Mouse (Mus musculus) cerebellum, adult 9-11 months (tissue): ENCODE data around the gene Tcte1.

ENCODE experiments used
- DNase-seq: peaks from one replicate; pipeline ENCODE4 v3.0.0; 2022

The Tcte1 gene

DNA sequence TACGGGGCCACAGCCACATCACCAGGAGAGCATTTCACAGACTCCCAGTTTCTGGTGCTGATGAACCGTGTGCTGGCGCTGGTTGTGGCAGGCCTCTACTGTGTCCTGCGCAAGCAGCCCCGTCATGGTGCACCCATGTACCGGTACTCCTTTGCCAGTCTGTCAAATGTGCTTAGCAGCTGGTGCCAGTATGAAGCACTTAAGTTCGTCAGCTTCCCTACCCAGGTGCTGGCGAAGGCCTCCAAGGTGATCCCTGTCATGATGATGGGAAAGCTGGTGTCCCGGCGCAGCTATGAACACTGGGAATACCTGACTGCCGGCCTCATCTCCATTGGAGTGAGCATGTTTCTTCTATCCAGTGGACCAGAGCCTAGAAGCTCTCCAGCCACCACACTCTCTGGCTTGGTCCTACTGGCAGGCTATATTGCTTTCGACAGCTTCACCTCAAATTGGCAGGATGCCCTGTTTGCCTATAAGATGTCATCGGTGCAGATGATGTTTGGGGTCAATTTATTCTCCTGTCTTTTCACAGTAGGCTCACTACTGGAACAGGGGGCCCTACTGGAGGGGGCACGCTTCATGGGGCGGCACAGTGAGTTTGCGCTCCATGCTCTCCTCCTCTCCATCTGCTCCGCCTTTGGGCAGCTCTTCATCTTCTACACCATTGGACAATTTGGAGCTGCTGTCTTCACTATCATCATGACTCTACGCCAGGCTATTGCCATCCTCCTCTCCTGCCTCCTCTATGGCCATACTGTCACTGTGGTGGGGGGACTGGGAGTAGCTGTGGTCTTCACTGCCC, 43.3 kb downstream of the Tcte1 start:
- peak; percentile 52 for DNase-seq

GRCm38 (mm10) chr17:45567162-45567601, 43.9 kb downstream of the Tcte1 start:
- no peak for DNase-seq

DNA sequence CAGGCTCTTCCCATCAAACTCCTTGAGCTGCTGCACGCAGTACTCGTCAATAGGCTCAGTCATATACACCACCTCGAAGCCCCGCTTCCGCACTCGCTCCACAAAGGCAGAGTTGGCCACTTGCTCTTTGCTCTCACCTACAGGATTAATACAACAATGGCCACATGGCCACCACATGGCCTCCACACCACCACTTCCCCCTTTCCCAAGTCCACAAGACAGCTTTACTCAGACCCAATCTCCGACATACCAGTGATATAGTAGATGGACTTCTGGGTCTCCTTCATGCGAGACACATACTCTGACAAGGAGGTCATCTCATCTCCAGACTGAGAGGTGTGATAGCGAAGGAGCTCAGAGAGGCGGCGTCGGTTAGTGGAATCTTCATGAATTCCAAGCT, 45.8 kb downstream of the Tcte1 start:
- DNase-seq = no peak

DNA sequence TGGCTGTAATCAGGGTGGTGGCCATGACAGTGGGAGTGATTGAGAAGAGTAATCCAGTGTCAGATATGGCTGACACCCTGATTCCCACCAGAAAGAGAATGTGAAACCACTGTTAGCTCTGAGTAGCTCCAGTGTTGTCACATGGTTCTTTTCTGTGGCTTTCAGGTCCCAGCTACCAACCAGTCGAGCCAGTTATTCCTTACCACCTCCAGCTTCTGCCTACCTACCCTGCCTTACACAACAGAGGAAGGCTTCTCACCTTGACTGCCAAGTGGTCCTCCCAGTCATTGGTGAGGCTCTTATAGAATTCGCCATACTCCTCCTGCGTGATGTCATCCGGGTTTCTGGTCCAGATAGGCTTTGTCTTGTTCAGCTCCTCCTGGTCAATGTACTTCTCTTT, 46.8 kb downstream of the Tcte1 start:
- DNase-seq = no peak

DNA sequence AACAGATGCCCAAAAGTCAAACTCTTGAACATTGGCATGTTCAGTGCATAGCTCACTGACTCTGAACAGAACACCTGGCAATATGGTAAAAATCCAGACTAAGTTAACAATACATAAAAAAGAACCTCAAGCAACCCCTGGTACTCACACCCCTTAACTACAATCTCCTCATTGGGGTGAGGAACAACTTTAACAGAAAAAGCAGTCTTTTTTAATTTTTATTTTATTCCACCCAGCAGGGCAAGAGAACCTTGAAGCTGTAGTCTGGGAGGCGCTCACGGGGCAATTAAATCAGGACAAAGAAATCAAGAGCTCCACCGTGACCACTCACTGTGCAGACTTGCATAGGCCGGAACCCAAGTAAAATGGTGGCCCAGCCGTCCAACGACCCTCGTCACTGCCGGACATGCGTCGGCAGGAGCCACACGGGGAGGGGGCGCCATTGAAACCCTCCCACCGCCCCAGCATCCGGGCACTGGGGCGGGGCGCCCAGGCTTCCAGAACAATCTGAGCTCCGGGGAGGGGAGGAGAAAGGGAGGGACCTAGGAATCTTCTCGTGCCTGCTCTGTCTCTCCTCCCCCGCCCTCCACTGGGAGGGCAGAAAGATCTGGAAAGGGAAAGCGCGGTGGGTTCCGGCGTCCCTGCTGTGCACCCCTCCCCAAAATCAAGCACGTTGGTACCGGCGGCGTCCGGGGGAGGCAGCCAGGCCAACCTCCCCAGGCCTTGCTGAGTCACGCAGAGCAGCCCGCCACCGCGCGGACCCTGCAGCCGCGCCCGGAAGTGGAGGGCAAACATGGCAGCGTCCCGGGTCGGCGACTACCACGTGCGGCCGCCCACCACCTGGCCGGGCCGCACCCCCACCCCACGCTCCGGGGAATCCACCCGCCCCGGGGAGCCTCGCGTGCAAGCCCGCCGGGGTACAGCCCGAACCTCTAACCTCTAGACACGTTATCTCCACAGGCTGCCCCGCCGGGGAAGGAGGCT, 49.2 kb downstream of the Tcte1 start:
- DNase-seq = peak; percentile 85

DNA sequence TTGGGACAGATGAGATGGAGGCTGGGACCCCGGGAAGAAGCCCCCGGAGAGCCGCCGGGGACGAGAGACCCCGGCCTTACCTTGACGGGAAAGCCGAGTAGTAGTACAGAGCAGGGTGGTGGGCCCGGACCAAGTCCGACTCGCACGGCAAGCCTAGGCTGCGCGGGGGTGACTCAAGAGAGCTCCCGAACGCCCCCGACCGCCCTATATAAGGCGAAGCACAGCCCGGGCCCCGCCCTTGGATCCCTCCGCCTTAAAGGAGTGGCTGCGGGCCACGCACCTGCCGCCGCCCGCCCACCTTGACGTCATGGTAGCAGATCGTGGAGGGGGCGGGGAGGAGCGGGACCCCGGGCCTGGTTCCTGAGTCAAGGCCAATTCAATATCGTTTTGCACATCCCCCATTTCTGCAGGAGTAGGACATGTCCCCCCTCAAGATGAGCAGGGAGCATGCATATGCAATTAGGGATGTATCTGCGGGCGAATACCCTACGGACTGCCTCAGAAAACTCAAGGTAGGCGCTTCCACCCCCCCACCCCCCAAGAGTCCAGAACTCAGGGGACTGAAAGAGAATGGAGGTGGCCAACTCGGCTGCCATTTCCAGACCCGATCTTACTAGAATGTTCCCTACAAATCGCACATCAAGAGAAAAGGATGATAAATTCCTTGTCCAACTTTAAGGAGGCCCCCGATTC, 50.0 kb downstream of the Tcte1 start, which contains the start of gene Hsp90ab1:
Gene Hsp90ab1 (minus strand): TSS at position 185 of the 693 bp plus-strand sequence.
- DNase-seq = peak; percentile 98

DNA sequence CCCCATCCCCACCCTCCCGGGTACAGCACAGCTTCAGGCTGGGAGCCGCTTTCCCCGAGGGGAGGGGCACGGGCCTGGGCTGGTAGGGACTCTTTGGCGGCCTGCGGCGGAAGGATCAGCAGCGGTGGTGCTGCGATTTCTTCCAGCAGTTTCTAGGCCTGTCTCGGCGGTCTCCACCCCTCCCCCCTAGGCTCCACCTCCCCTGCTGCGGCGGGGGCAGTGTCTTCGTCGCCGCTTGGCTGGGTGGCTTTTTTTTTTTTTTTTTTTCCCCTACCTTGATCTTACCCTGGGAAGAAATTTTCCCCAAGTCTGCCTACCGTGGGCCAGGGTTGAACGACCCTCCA, 50.5 kb downstream of the Tcte1 start:
- peak; percentile 95 for DNase-seq

- DNase-seq = peak; percentile 93
These were observed 51.0 kb downstream of the Tcte1 start for GRCm38 (mm10) chr17:45574129-45574761.

DNA sequence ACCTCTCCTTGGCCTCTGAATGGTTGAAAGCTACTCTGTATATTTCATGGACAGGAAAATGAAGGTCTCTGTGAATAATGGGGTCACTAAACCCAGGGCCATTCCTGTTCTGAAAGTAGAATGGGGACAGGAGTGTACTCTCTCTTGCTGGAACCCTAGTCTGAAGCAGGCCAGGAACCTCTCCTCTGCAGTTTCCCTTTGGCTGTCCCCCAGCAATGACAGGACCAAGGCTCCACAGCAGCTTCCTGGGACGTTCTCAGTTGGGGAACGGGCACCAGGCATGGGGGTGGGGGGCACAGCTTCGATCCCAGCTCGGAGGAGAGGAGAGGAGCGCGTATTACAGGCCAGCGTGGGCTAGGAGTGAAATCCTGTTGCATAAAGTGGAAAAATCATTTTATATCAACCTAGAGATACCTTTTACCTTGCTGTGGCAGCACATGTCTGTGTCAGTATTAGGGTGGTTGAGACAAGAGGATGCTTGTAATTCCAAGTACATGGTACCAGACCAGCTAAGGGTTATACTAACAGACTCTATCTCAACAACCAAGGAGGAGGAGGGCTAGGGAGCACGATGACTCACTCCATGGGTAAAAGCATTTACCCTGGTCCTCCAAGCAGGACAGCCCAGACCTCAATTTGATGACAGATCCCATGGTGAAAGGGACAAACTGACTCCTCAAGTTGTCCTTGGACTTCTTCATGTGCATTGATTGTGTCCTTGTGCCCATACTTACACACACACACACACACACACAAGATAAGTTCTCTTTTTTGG, 52.1 kb downstream of the Tcte1 start:
- peak; percentile 63 for DNase-seq

DNA sequence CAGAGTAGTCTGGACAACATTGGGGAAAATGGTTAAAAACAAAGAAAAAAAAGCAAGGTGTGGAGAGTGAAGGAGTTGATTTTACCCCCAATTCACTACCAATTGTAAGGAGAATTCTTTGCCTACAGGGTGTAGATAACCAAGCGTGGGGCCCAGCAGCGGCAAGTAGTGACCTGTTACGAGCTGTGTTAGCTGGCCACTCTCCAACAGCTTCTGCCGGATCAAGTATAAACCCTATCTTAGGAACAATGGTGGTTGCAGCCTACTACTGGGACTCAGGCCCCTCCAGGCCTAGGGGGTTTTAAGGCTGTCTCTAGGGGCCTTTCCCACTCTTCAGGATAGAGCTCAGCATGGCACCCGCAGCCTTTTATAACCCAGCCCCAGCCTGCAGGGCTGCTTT, 55.0 kb downstream of the Tcte1 start:
- DNase-seq = no peak

GRCm38 (mm10) chr17:45578843-45579242, 55.6 kb downstream of the Tcte1 start:
- no peak for DNase-seq

GRCm38 (mm10) chr17:45579554-45579953, 56.3 kb downstream of the Tcte1 start:
- DNase-seq = no peak

DNA sequence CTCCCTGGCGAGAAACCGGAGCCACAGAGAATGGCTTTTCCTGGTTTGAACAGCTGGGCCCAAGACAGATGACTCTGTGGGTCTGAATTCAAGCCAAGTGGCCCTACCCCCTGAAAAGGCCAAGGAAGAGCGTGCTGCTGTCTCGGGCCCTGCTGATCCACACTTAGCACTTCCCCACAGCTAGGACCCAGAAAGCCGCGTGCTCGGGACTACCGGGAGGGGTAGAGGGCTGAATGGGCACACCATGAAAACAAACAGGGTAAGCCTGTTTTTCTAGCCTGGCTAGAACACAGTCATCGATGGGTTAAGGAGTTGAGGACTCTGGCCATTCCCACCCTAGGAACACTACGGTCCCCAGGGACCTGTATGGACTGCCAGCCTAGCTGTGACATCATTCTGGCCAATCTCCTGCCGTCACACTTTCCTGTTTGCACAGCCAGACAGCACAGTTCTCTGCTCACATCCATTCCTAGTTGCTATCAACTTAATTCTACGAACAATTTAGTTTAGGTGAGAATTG, 57.8 kb downstream of the Tcte1 start:
- DNase-seq = no peak

DNA sequence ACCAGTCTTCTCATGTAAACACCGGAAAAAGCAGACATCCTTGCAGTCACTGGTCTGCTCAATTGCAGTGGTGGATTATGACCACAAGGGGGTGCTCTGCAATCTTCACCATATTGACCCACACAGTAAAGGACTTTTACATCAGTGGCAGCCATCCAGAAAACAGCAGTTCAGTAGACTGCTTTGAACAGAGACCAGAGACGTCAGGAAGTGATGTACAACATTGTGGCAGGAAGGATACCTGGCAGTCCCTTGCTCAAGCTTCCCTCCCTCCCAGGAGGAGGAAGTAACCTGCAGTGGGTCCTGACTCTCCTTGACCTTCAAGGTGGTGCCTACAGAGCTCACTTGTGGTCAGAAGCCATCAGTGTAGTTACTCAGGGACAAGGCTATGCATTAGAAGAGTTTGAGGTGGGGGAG, 58.3 kb downstream of the Tcte1 start:
- peak; percentile 78 for DNase-seq

- DNase-seq = no peak
These were observed 59.0 kb downstream of the Tcte1 start for GRCm38 (mm10) chr17:45582188-45582587.

GRCm38 (mm10) chr17:45582715-45583355, 59.6 kb downstream of the Tcte1 start:
- no peak for DNase-seq

DNA sequence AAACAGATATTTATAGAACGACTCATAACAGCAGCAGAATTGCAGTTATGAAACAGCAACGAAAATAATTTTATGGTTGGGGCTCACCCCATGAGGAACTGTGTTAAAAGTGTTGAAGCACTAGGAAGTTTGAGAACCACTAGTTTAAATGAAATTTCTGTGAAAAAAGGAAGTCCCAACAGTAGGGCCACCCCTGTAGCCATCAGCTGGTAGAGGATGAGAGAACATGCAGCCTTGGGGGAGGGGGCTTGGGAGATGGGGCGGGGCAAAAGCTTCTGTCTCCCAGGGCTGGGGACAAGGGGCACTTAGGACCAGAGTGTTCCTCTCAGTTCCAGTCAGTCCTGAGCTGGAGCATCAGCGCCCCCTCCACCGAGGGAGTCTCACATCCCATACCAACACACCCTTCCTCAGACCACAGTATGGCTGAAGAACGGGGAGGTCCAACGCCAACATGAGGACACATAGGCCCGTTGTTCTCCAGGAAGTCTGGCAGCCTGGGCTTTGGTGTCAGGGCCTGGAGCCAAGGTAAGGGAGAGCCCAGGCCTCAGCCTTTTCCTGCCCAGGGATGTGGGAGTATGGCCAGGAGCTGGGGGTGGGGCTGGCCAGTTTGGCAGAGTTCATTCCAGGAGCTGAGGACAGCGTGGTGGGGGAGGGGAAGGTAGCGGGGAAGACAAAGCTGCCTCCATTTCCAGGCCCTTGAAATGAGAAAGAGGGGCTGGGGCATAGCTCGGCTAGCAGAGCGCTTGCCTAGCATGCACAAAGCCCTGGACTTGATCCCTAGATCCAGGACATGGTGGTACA, 61.1 kb downstream of the Tcte1 start:
- DNase-seq = peak; percentile 85

- DNase-seq = peak; percentile 83
These were observed 61.9 kb downstream of the Tcte1 start for GRCm38 (mm10) chr17:45584939-45585678.

DNA sequence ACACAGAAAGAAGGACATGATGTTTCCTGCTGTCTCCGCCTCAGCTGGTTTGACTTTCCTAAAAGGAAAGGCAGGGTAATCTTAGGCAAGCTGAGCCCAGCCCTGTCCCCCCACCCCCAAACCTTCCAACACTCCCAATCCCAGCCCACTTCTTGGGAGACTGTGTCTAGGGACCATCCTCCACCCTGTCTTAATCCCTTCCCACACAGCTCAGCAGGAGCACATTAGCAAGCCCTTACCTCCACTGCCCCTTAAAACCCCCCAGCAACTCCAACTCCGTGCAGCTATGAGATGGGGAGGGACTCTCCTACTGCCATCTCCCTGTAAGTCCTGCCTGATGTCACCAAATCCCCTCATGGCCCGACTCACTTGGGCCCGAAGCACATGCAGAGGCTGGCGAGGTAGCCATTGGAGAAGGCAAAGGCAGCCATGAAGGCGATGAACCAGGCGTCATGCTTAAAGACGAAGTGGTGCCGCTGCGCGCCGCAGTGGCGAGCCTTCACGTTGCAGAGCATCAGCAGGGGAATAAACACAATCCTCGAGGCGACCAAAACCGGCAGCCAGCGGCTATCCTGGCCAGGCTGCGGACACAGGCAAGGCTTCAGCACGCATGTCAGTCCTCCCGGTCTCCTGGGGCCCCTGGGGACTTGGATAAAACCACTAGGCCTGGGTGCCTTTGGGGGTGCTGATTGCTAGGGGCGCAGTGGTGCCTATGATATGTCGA, 62.7 kb downstream of the Tcte1 start:
- peak; percentile 39 for DNase-seq
